Mouse (Mus musculus): Measurements from ENCODE around the gene Cacng5. TPM values are rescaled to one million over a fixed set of nuclear protein-coding genes. Genes with fewer than 3 reads are reported as not detected.

Gene Cacng5
- polyA plus RNA-seq, 2 experiments, result 0.03 TPM; not detected in 1

- Histone ChIP-seq H3K27me3 (ENCODE audit: control insufficient read depth, insufficient read depth, low read length) (no peaks in the 10 kb centered on the region), H3K4me2 (ENCODE audit: low read depth) (no peak overlapping the region), H3K36me3 (replicated peaks; ENCODE audit: control insufficient read depth, insufficient read depth, low read depth) (no peaks in the 10 kb centered on the region), H3K27ac (no peak overlapping the region), H3K9me3 (ENCODE audit: control insufficient read depth, low read length) (no peaks in the 10 kb centered on the region), H3K9ac (replicated peaks) (no peak overlapping the region), H3K4me1 (replicated peaks; ENCODE audit: control insufficient read depth in 2 of 2, insufficient read depth in 2 of 2, low read length in 1 of 2) (no peaks in the 10 kb centered on the region), H3K4me3 (ENCODE audit: insufficient read depth in 1 of 2, low read depth in 2 of 2, low read length in 2 of 2) (no peak overlapping the region)
- DNase-seq (ENCODE audit: low read depth in 3 of 3, low spot score in 3 of 3), result no peak
- TF ChIP-seq EP300 (IDR thresholded peaks at IDR 0.05; ENCODE audit: low read depth) (no peak), CTCF (IDR thresholded peaks at IDR 0.05; ENCODE audit: low read depth) (no peak)
- WGBS (ENCODE audit: insufficient replicate concordance), result 52% methylated on average over 7 of the region's 7 CpGs
- ATAC-seq (ENCODE audit: insufficient read depth), result no peak
Observed at GRCm38 (mm10) chr11:107931721-107932120, 16.9 kb upstream of the Cacng5 start.

- H3K27ac ChIP-seq, result no peak overlapping the region
- DNase-seq (ENCODE audit: low read depth in 3 of 3, low spot score in 3 of 3) (no peak), ATAC-seq (ENCODE audit: insufficient read depth) (no peak)
- no peaks in the 10 kb centered on the region for H3K9me3 ChIP-seq (ENCODE audit: control insufficient read depth, low read length)
- H3K4me2 ChIP-seq (ENCODE audit: low read depth), result no peak overlapping the region
- no peak overlapping the region for H3K4me3 ChIP-seq (ENCODE audit: insufficient read depth in 1 of 2, low read depth in 2 of 2, low read length in 2 of 2)
- H3K36me3 ChIP-seq (replicated peaks; ENCODE audit: control insufficient read depth, insufficient read depth, low read depth), result no peaks in the 10 kb centered on the region
- no peaks in the 10 kb centered on the region for H3K4me1 ChIP-seq (replicated peaks; ENCODE audit: control insufficient read depth in 2 of 2, insufficient read depth in 2 of 2, low read length in 1 of 2)
- H3K9ac ChIP-seq (replicated peaks), result no peak overlapping the region
- 73% methylated on average over 11 of the region's 11 CpGs for whole genome bisulfite sequencing (ENCODE audit: insufficient replicate concordance)
- H3K27me3 ChIP-seq (ENCODE audit: control insufficient read depth, insufficient read depth, low read length), result no peaks in the 10 kb centered on the region
- TF ChIP-seq EP300 (IDR thresholded peaks at IDR 0.05; ENCODE audit: low read depth) (no peak), CTCF (IDR thresholded peaks at IDR 0.05; ENCODE audit: low read depth) (no peak)
Observed at GRCm38 (mm10) chr11:107931288-107931687, 16.4 kb upstream of the Cacng5 start.

DNA sequence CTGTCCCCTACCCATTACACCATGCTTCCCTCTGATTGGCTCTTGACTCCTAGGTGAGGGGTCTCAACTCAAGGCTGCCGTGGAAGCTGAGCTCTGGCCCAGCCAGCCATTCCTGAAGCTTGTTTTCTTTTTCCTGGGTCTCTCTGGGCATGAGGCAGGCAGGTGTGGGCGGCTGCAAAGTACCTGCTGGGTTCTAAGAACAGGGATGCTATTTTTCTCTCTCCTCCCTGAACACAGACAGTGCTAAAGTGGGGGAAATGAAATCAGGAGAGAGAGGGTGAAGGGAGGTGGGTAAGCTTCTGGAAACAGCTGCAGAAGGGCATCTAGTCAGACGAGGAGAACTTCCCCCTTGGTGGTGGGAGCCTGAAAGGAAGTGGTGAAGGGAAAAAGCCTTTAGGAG lies 14.9 kb upstream of the Cacng5 start:
- no peaks in the 10 kb centered on the region for H3K4me1 ChIP-seq (replicated peaks; ENCODE audit: control insufficient read depth in 2 of 2, insufficient read depth in 2 of 2, low read length in 1 of 2)
- DNase-seq (ENCODE audit: low read depth in 3 of 3, low spot score in 3 of 3) (no peak), ATAC-seq (ENCODE audit: insufficient read depth) (no peak)
- no peak overlapping the region for H3K4me3 ChIP-seq (ENCODE audit: insufficient read depth in 1 of 2, low read depth in 2 of 2, low read length in 2 of 2)
- no peaks in the 10 kb centered on the region for H3K27me3 ChIP-seq (ENCODE audit: control insufficient read depth, insufficient read depth, low read length)
- no peaks in the 10 kb centered on the region for H3K9me3 ChIP-seq (ENCODE audit: control insufficient read depth, low read length)
- H3K4me2 ChIP-seq (ENCODE audit: low read depth), result no peak overlapping the region
- no peak for TF ChIP-seq CTCF (IDR thresholded peaks at IDR 0.05; ENCODE audit: low read depth)
- TF ChIP-seq EP300 (IDR thresholded peaks at IDR 0.05; ENCODE audit: low read depth), result no peak
- no peak overlapping the region for H3K9ac ChIP-seq (replicated peaks)
- H3K36me3 ChIP-seq (replicated peaks; ENCODE audit: control insufficient read depth, insufficient read depth, low read depth), result no peaks in the 10 kb centered on the region
- 28% methylated on average over 3 of the region's 3 CpGs for WGBS (ENCODE audit: insufficient replicate concordance)
- H3K27ac ChIP-seq, result no peak overlapping the region

GRCm38 (mm10) chr11:107919852-107920508 lies 5.1 kb upstream of the Cacng5 start:
- 43% methylated on average over 16 of the region's 16 CpGs for WGBS (ENCODE audit: insufficient replicate concordance)
- no peaks in the 10 kb centered on the region for H3K36me3 ChIP-seq (replicated peaks; ENCODE audit: control insufficient read depth, insufficient read depth, low read depth)
- no peak for ATAC-seq (ENCODE audit: insufficient read depth)
- no peaks in the 10 kb centered on the region for H3K9me3 ChIP-seq (ENCODE audit: control insufficient read depth, low read length)
- no peak for DNase-seq (ENCODE audit: low read depth in 3 of 3, low spot score in 3 of 3)
- H3K4me1 ChIP-seq (replicated peaks; ENCODE audit: control insufficient read depth in 2 of 2, insufficient read depth in 2 of 2, low read length in 1 of 2), result no peaks in the 10 kb centered on the region
- no peak overlapping the region for H3K4me3 ChIP-seq (ENCODE audit: insufficient read depth in 1 of 2, low read depth in 2 of 2, low read length in 2 of 2)
- H3K27ac ChIP-seq, result no peak overlapping the region
- peaks cover 2% of the 10 kb centered on the region; the same call in 1 of the 2 replicates for H3K27me3 ChIP-seq (ENCODE audit: control insufficient read depth, insufficient read depth, low read length)
- H3K9ac ChIP-seq (replicated peaks), result no peak overlapping the region
- TF ChIP-seq CTCF (IDR thresholded peaks at IDR 0.05; ENCODE audit: low read depth) (no peak), EP300 (IDR thresholded peaks at IDR 0.05; ENCODE audit: low read depth) (no peak)
- H3K4me2 ChIP-seq (ENCODE audit: low read depth), result no peak overlapping the region

DNA sequence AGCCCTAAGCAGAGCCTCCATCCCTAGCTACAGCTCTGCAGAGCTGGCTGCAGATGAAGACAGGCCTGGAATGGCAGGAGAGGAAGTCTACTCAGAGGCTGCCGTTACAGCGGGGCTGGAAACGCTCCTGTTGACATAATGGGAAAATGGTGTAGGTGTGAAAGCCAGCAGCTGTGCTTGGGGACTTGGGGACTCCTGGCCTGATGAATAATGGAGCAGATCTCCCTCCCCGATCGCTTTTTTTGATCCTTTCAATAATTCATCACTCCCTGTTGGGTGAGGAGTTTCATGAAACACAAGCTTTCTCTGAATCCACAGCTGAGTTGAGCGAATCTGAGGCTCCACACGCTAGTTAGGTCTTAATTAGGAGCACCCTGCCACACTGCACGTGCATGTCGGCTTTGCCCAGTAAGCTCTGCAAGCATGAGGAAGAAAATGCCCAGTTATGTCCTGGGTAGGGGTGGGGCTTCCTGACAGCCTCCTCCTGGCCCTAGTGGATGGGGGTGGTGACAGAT lies 2.9 kb upstream of the Cacng5 start:
- no peaks in the 10 kb centered on the region for H3K9me3 ChIP-seq (ENCODE audit: control insufficient read depth, low read length)
- no peak overlapping the region for H3K4me3 ChIP-seq (ENCODE audit: insufficient read depth in 1 of 2, low read depth in 2 of 2, low read length in 2 of 2)
- no peaks in the 10 kb centered on the region for H3K4me1 ChIP-seq (replicated peaks; ENCODE audit: control insufficient read depth in 2 of 2, insufficient read depth in 2 of 2, low read length in 1 of 2)
- H3K9ac ChIP-seq (replicated peaks), result no peak overlapping the region
- WGBS (ENCODE audit: insufficient replicate concordance), result 52% methylated on average over 9 of the region's 9 CpGs
- no peak overlapping the region for H3K4me2 ChIP-seq (ENCODE audit: low read depth)
- ATAC-seq (ENCODE audit: insufficient read depth) (no peak), DNase-seq (ENCODE audit: low read depth in 3 of 3, low spot score in 3 of 3) (no peak)
- H3K27me3 ChIP-seq (ENCODE audit: control insufficient read depth, insufficient read depth, low read length), result peaks cover 2% of the 10 kb centered on the region; the same call in 1 of the 2 replicates
- TF ChIP-seq CTCF (IDR thresholded peaks at IDR 0.05; ENCODE audit: low read depth), result no peak
- no peak for TF ChIP-seq EP300 (IDR thresholded peaks at IDR 0.05; ENCODE audit: low read depth)
- no peak overlapping the region for H3K27ac ChIP-seq
- H3K36me3 ChIP-seq (replicated peaks; ENCODE audit: control insufficient read depth, insufficient read depth, low read depth), result no peaks in the 10 kb centered on the region

Data from liver, embryonic 14.5 days (tissue).